8 mouse cellular contexts compared by ENCODE assay signal in genomic region chr11:62248401-62249244, GRCm38 (mm10). TPM values are rescaled to one million over a fixed set of nuclear protein-coding genes. Genes with fewer than 3 reads are reported as not detected.
A peak's percentile ranks its signal among the peaks of the same experiment; 100 is the strongest.
DNase-seq lines count a peak whose midpoint lies in the region; ATAC-seq and TF ChIP-seq lines count a peak whose summit lies in the region.

Gene Adora2b, plus strand, starts transcription at chr11:62248984.

- peak; percentile 77 for ATAC-seq in heart, embryonic 15.5 days (replicated peaks; ENCODE audit: insufficient number of reproducible peaks, insufficient read depth, low FRiP score, low read depth)
- ATAC-seq in lung, postnatal 0 days: peak; percentile 90

- no peak for TF ChIP-seq CTCF in bone marrow, adult 2 months (IDR thresholded peaks at IDR 0.05; ENCODE audit: control insufficient read depth, insufficient read depth, low read length)
- no peak for TF ChIP-seq CTCF in lung, postnatal 0 days (IDR thresholded peaks at IDR 0.05)

- no peak for TF ChIP-seq POLR2A in bone marrow, adult 2 months (IDR thresholded peaks at IDR 0.05; ENCODE audit: borderline replicate concordance, control insufficient read depth, low read depth, low read length)

- DNase-seq in CD4-positive helper T cell, adult 2 months (ENCODE audit: low read depth, low spot score): peak; percentile 44
- DNase-seq in forebrain, embryonic 10.5 days (ENCODE audit: extremely low spot score, low spot score): peak; percentile 84
- DNase-seq in kidney, postnatal 14 days: peak; percentile 86
- peak; percentile 80 for DNase-seq in lung, postnatal 0 days (ENCODE audit: low spot score)
- peak; percentile 35 for DNase-seq in ovary, adult 18-20 months (ENCODE audit: low spot score)
- DNase-seq in thymus, postnatal 25 days: peak; percentile 72

- H3K36me3 ChIP-seq in forebrain, embryonic 10.5 days (replicated peaks): no peaks in the 10 kb centered on the region
- no peaks in the 10 kb centered on the region for H3K36me3 ChIP-seq in heart, embryonic 15.5 days
- no peaks in the 10 kb centered on the region for H3K36me3 ChIP-seq in lung, postnatal 0 days (ENCODE audit: insufficient read depth, low read length)

- H3K27me3 ChIP-seq in forebrain, embryonic 10.5 days (ENCODE audit: poor library complexity, severe bottlenecking): peaks cover 60% of the 10 kb centered on the region
- peaks cover 45% of the 10 kb centered on the region for H3K27me3 ChIP-seq in heart, embryonic 15.5 days
- H3K27me3 ChIP-seq in lung, postnatal 0 days (replicated peaks; ENCODE audit: insufficient read depth, low read length): no peaks in the 10 kb centered on the region

- peak within 1 kb of the TSS; percentile 61 for H3K4me3 ChIP-seq in bone marrow, adult 2 months (replicated peaks; ENCODE audit: control insufficient read depth, low read depth, low read length)
- peak within 1 kb of the TSS; percentile 76 for H3K4me3 ChIP-seq in forebrain, embryonic 10.5 days
- peak within 1 kb of the TSS; percentile 55 for H3K4me3 ChIP-seq in heart, embryonic 15.5 days
- H3K4me3 ChIP-seq in lung, postnatal 0 days (ENCODE audit: low read depth, low read length): peak within 1 kb of the TSS; percentile 52

- peak within 1 kb of the TSS; percentile 46 for H3K9ac ChIP-seq in heart, embryonic 15.5 days
- peak within 1 kb of the TSS; percentile 39 for H3K9ac ChIP-seq in lung, postnatal 0 days (replicated peaks; ENCODE audit: low read depth)

- H3K27ac ChIP-seq in bone marrow, adult 2 months (ENCODE audit: control insufficient read depth, insufficient read depth, low read depth, low read length, poor library complexity): no peak within 1 kb of the TSS; the same call in 1 of the 2 replicates
- H3K27ac ChIP-seq in forebrain, embryonic 10.5 days: peak within 1 kb of the TSS; percentile 78
- no peak within 1 kb of the TSS for H3K27ac ChIP-seq in heart, embryonic 15.5 days
- H3K27ac ChIP-seq in lung, postnatal 0 days (ENCODE audit: low read length): peak within 1 kb of the TSS; percentile 68

- H3K4me2 ChIP-seq in heart, embryonic 15.5 days: peak within 1 kb of the TSS; percentile 96
- H3K4me2 ChIP-seq in lung, postnatal 0 days (replicated peaks; ENCODE audit: low read depth, low read length): peak within 1 kb of the TSS; percentile 94

- H3K9me3 ChIP-seq in forebrain, embryonic 10.5 days: peaks cover 15% of the 10 kb centered on the region; the same call in 1 of the 2 replicates
- H3K9me3 ChIP-seq in heart, embryonic 15.5 days (replicated peaks): no peaks in the 10 kb centered on the region
- no peaks in the 10 kb centered on the region for H3K9me3 ChIP-seq in lung, postnatal 0 days (ENCODE audit: low read length)

- no peak for TF ChIP-seq EP300 in lung, postnatal 0 days (IDR thresholded peaks at IDR 0.05)

- WGBS in bone marrow, adult 2 months: under 1% methylated on average over 69 of the region's 69 CpGs
- under 1% methylated on average over 69 of the region's 69 CpGs for whole genome bisulfite sequencing in forebrain, embryonic 10.5 days
- under 1% methylated on average over 69 of the region's 69 CpGs for WGBS in heart, embryonic 15.5 days
- under 1% methylated on average over 69 of the region's 69 CpGs for WGBS in lung, postnatal 0 days

- H3K4me1 ChIP-seq in bone marrow, adult 2 months (ENCODE audit: control insufficient read depth, insufficient read depth, low read length): peaks cover 3% of the 10 kb centered on the region
- H3K4me1 ChIP-seq in forebrain, embryonic 10.5 days: peaks cover 37% of the 10 kb centered on the region
- peaks cover 14% of the 10 kb centered on the region for H3K4me1 ChIP-seq in heart, embryonic 15.5 days (replicated peaks)
- peaks cover 7% of the 10 kb centered on the region; the same call in 1 of the 2 replicates for H3K4me1 ChIP-seq in lung, postnatal 0 days (ENCODE audit: insufficient read depth, low read depth, low read length)

RNA-seq across cellular contexts. Expression of gene Adora2b, which starts in this region (rescaled TPM):
- 0.52 TPM in 1 of 2 replicates, not detected in the other for polyA plus RNA-seq in bone marrow, adult 2 months (2011; ENCODE audit: insufficient read depth, insufficient read length, low replicate concordance, missing spikeins)
- polyA plus RNA-seq in forebrain, embryonic 10.5 days (2016; fragmentation: Nextera tagmentation; extraction: Ambion mirVana): 4.6 and 5.0 TPM in 2 replicates
- 1.0 and 1.9 TPM in 2 replicates for polyA plus RNA-seq in heart, embryonic 15.5 days (2015; fragmentation: Nextera tagmentation; extraction: Ambion mirVana)
- 27.7 and 39.8 TPM in 2 replicates for polyA plus RNA-seq in lung, postnatal 0 days (2015; fragmentation: Nextera tagmentation; extraction: Ambion mirVana)

Comparison
In these comparisons a context has a peak if more than half of its experiments do, and no peak if none do; other contexts are left out.
1. DNase-seq: peak in every context shown above with its lines; median percentile 86 in kidney, postnatal 14 days; 84 in forebrain, embryonic 10.5 days; 80 in lung, postnatal 0 days; 72 in thymus, postnatal 25 days; 44 in CD4-positive helper T cell, adult 2 months; 35 in ovary, adult 18-20 months.
2. H3K27ac ChIP-seq: peak in forebrain, embryonic 10.5 days (single experiment) and lung, postnatal 0 days (single experiment); none in bone marrow, adult 2 months (single experiment) and heart, embryonic 15.5 days (single experiment).
3. Peak in every context shown above with its lines, with median percentiles within 50 percentile points of each other: H3K4me3 ChIP-seq.